Mouse (Mus musculus) effector memory CD4-positive, alpha-beta T cell, adult 7 months (primary cell): ENCODE measurements around the gene Pf4. TPM values are rescaled to one million over a fixed set of nuclear protein-coding genes. Genes with fewer than 3 reads are reported as not detected.

ENCODE experiments used
- polyA plus RNA-seq: library from polyadenylated mRNA; unstranded; fragments of 100-300 nt; shearing (Covaris generic); gene quantifications from one replicate; pipeline ENCODE4 v1.2.1, GENCODE M21; 2017

Gene Pf4
- not detected for polyA plus RNA-seq

GRCm38 (mm10) chr5:90771880-90772653, at the start of gene Pf4:
Gene Pf4, plus strand, starts transcription at chr5:90772435.

DNA sequence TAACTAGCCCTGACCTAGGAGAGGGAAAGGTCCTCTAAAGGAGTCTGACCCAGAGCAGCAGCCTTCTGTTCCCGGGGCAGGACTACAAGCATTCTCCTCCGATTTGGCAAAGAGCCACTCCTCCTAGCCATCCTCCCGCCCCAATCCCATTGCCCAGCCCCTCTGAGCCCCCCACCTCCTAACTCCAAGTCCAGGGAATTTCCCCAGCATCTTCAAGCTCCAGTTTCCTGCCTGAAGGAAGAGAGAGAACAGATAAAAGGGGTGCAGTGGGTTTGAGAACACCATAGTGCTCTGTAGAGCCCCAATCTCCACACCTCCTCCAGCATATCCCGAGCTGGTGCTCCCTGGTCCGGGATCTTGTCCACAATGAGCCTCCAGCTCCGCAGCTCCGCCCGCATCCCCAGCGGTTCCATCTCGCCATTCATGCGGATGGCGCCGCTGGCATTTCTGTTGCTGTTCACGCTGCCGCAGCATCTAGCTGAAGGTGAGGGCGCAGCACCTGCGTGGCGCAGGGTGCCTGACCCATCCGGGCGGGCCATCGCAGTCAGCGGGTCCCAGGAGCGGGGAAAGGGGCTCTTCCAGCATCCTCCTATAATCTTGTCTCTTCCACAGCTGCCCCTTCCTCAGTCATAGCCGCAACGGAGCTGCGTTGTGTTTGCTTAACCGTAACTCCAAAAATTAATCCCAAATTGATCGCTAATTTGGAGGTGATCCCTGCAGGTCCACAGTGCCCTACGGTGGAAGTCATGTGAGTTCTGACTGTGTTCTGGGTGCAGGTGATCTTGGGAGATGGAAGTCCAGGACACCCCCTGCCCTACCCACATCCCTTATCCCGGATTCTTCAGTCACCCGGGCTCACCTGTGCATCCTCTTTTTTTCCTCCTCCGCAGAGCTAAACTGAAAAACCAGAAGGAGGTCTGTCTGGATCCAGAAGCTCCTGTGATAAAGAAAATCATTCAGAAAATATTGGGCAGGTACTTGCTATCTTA, 12.9 kb upstream of the Pf4 start, which contains the start of gene Cxcl5:
Gene Cxcl5 (plus strand): TSS at position 284 of the 989 bp plus-strand sequence.

DNA sequence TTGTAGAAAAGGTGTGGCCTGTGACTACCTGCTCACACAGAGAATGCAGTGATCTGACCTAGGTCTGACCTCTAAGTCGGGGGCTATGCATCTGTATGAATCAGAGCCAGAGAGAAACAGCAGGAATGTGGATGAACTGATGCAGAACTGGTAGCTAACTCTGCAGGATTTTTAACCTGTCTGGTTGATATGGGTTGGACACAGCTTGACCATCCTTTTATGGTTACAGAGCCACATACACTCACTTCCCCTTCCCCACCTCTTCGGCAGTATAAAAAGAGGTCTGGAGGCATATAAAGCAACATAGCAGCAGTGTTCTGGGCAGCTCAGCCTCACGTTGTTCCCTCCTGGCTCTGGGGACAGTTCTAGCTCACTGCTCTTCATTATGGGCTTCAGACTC, 4.0 kb upstream of the Pf4 start, which contains the start of gene Ppbp:
Gene Ppbp (plus strand): TSS at position 301 of the 400 bp plus-strand sequence.

DNA sequence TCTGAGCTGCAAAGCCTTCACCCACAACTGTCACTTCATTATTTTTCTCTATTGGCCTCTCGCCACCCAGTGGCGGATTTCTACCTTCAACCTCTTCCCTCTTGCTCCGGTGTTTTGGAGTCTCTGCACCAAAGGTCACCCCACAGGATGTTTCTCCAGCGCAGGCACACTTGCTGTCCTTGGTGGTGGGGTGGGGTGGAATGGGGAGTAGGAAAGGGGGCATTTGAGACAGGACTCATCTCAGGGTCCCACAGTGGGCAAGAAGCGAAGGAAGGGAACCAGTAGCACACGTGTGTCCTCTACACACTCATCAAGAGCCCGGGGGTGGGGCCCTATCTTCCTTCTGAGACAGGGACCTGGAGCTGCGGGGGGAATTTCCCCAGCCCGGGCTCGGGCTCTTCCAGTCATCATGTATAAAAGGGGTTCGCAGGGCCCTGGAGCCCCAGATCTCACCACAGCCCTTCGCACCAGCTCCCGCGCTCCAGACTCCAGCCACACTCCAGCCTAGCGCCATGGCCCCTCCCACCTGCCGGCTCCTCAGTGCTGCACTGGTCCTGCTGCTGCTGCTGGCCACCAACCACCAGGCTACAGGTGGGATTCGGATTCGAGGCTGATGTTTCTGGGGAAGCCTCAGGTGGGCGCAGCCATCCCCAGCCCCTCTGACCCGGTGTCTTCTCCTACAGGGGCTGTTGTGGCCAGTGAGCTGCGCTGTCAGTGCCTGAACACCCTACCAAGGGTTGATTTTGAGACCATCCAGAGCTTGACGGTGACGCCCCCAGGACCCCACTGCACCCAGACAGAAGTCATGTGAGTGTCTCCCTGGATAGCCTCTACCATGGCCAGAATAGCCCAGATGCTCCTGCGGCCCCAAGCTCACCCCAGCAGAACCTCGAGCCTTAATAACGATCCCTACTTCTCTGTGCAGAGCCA, 13.7 kb downstream of the Pf4 start, which contains the start of gene Cxcl3:
Gene Cxcl3 (plus strand): TSS at position 445 of the 930 bp plus-strand sequence.

DNA sequence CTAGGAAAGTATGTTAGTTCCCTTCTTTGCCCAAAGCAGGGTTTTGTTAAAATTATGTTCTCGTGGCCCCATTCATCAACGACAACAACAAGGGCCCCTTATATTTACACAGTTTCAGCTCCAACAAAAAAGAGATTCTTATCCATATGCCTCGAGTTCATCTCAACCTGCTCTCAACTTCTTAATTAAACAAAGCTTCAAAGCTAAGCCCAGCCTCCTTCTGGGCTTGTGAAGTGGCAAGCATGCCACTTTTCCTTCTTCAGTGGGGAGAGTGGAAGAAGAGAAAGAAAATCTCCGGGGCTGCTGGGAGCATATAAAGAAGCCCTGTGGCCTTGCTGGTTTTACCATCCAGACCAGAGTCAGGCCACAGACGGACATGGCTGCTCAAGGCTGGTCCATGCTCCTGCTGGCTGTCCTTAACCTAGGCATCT, 22.0 kb downstream of the Pf4 start, which contains the start of gene Cxcl15:
Gene Cxcl15 (plus strand): TSS at position 340 of the 431 bp plus-strand sequence.

Other genes starting within 250 kb of the Pf4 start
- not detected for gene 5830473C10Rik, start 211.3 kb upstream of the Pf4 start, polyA plus RNA-seq
- 1.6 TPM for gene Rassf6, start 131.8 kb upstream of the Pf4 start, polyA plus RNA-seq
- not detected for gene Cxcl5, start 13.1 kb upstream of the Pf4 start, polyA plus RNA-seq
- not detected for gene Ppbp, start 3.9 kb upstream of the Pf4 start, polyA plus RNA-seq
- not detected for gene Cxcl3, start 13.7 kb downstream of the Pf4 start, polyA plus RNA-seq
- gene Cxcl15, start 22.1 kb downstream of the Pf4 start, polyA plus RNA-seq: not detected
- not detected for gene Cxcl1, start 118.8 kb downstream of the Pf4 start, polyA plus RNA-seq
- gene Cxcl2, start 131.4 kb downstream of the Pf4 start, polyA plus RNA-seq: not detected
- 3.3 TPM for gene Mthfd2l, start 158.7 kb downstream of the Pf4 start, polyA plus RNA-seq